Mouse (Mus musculus) frontal cortex, adult 2 months (tissue): Measurements from ENCODE around the gene Zfp322a. TPM values are rescaled to one million over a fixed set of nuclear protein-coding genes. Genes with fewer than 3 reads are reported as not detected.
"Not testable (repeated sequence)": the region's sequence is repeated elsewhere in the genome, so short reads cannot be mapped to it uniquely, and the experiment has no call there.

Source experiments
- DNase-seq, 2 experiments: peaks; one replicate each; pipeline ENCODE4 v3.0.0; 2022; ENCODE audit warnings: low spot score in 1 of 2; ENCODE audit errors: extremely low spot score in 1 of 2
- polyA plus RNA-seq: library from polyadenylated mRNA; depleted of rRNA; stranded (reverse); fragments of >200 nt; gene quantifications from 2 replicates; pipeline ENCODE4 v1.2.3, GENCODE M21; 2012; rRNA removed

Zfp322a gene
- polyA plus RNA-seq, 1 experiment, result 18.5 TPM

- not testable (repeated sequence) for DNase-seq
These were observed 14.5 kb downstream of the Zfp322a start for GRCm38 (mm10) chr13:23354541-23354940.

DNA sequence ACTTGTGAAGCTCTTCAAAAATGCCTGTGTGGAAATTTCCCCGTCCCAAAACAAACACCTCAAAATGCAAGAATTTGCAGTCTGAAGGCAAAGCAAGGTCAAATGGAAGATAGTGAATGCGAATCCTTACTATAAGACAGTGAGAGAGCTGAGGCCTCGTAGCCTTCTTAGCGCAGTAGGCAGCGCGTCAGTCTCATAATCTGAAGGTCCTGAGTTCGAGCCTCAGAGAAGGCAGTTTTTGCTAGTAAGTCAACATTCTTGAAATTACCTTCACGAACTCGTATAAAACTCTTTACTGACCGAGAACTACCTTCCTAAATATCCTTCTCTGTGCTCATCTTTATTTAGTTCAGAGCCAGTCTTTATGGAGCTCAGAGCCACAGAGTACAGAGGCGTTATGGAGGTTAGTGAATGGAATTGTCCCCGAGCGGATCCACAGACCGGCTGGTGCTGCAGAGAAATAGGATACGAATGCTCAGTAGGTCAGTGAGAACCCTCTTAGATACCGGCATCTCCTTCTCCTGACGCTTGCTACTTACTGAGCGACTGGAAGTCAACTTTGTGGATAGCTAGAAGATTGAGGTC, 51.6 kb downstream of the Zfp322a start:
- DNase-seq, result peak in 1 of 2 experiments; percentile 53

DNA sequence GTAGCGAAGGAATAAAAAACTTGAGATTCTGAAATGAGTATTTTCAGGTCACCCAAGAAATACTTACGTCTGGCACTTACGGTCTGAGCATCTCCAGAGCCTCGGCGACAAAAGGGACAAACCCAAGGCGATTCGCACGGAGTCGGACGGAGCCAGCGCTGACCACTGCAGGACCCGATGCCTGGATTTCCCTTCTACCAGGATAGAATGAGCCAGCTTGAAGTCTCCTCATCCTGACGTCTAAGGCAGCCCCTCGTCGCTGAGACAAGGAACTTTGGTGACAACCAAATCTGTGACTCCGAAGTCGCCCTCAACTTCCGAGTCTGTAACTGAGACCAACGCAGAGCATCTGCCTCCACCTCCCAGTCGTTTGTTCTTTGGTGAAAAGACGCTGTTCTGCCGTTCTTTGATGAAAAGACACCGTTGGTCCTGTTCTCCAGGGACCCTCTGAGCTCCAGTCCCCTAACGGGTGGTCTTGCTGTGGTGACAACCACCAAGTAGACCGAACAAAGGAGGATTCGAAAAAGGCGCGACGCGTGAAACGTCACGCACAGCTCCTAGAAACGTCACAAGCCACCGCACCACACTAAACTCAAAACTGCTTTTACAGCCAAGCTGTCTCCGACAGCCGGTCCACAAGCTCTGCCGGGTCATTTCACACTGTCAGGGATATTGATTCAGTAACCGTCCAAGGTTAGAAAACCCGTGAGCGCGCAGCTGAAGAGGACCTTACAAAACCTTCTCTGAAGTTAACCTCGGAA, 55.9 kb downstream of the Zfp322a start:
- no peak for DNase-seq

GRCm38 (mm10) chr13:23310036-23310435, 59.0 kb downstream of the Zfp322a start:
- DNase-seq, result no peak

- DNase-seq, result no peak
These were observed 59.5 kb downstream of the Zfp322a start for GRCm38 (mm10) chr13:23309495-23310011.

DNA sequence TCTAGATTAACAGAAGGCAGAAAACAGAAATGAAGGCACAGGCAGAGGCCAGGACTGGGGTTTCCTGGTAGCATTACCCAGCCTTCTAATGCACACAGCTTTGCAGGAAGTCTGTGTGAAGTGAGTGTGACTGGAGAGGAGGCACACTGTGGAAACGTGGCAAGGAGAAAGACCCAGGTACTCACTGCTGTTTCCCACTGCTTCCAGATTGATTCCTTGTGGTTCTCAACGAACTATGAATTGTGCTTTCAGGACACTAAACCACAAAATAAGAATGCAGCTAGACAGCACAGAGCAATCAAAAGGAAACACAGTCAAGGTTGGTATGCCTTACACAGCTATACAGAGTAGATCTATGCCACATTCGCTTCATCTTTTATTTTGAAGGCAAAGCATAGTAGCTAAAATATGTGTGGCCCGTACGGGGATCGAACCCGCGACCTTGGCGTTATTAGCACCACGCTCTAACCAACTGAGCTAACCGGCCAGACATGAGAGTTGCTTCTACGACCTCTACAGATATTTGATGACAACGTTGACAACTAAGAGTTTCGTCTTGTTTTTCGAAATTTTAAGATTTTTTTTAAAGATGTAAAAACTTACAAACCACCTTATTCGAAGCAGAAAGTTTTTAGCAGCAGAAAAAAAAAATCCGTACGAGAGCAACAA, 60.2 kb downstream of the Zfp322a start:
- DNase-seq, result peak in 1 of 2 experiments; percentile 71

DNA sequence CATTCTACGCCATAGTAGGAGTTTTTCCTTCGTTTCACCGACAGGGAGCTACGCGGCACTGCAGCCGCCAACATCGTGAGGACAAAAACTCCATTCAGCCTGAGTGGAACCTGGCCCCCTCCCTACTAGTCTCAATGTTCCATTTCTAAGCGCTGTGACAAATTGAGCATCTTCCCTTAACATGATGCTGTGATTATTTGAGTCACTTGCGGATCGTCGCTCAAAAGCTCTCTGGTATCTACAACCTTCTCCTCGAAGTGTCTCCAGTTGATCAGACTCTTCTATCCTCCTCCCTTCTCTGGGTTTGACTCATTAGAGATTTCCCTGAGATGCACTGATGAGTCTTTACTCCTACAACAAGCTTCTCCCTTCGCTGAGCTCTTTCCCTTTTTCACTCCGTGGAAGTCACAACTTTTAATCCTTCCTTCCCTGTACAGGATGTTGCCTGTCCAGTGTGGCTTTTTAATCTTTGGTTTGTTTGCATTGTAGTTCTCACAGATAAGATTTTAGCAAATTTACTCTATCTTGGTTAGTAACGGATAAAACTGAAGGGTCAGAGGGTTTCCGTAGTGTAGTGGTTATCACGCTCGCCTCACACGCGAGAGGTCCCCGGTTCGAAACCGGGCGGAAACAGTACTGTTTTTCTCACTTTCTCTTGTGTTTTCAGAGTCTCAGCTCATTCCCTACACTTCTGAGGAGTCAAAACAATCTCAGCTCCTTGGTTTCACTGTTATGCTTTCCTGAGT, 61.8 kb downstream of the Zfp322a start:
- peak in 1 of 2 experiments; percentile 74 for DNase-seq

- DNase-seq, result no peak
These were observed 62.3 kb downstream of the Zfp322a start for GRCm38 (mm10) chr13:23306707-23307068.

Other genes starting within 250 kb of the Zfp322a start
- not detected in 2 replicates for gene Vmn1r218, start 236.1 kb downstream of the Zfp322a start, polyA plus RNA-seq
- gene Vmn1r219, start 209.9 kb downstream of the Zfp322a start, polyA plus RNA-seq, result not detected in 2 replicates
- not detected in 2 replicates for gene Vmn1r220, start 181.2 kb downstream of the Zfp322a start, polyA plus RNA-seq
- gene Vmn1r221, start 155.1 kb downstream of the Zfp322a start, polyA plus RNA-seq, result not detected in 2 replicates
- gene Vmn1r222, start 133.3 kb downstream of the Zfp322a start, polyA plus RNA-seq, result not detected in 2 replicates
- gene Vmn1r223, start 122.1 kb downstream of the Zfp322a start, polyA plus RNA-seq, result not detected in 2 replicates
- gene Abt1, start 54.7 kb upstream of the Zfp322a start, polyA plus RNA-seq, result 7.6 TPM in 2 replicates
- 0.06 and 0.13 TPM in 2 replicates for gene Btn1a1, start 96.7 kb upstream of the Zfp322a start, polyA plus RNA-seq
- gene Btn2a2, start 119.6 kb upstream of the Zfp322a start, polyA plus RNA-seq, result 0.38 and 0.46 TPM in 2 replicates
- 26.6 and 33.5 TPM in 2 replicates for gene Hist1h4h, start 161.8 kb upstream of the Zfp322a start, polyA plus RNA-seq
- 3.9 and 9.2 TPM in 2 replicates for gene Hist1h2af, start 164.7 kb upstream of the Zfp322a start, polyA plus RNA-seq
- 0.46 and 0.82 TPM in 2 replicates for gene Hist1h3g, start 166.2 kb upstream of the Zfp322a start, polyA plus RNA-seq
- gene Hist1h2bh, start 174.2 kb upstream of the Zfp322a start, polyA plus RNA-seq, result 0.15 and 0.44 TPM in 2 replicates
- 0.22 and 0.59 TPM in 2 replicates for gene Hist1h3f, start 174.8 kb upstream of the Zfp322a start, polyA plus RNA-seq
- 2.8 and 3.7 TPM in 2 replicates for gene Hist1h4f, start 182.4 kb upstream of the Zfp322a start, polyA plus RNA-seq
- gene Hist1h1d, start 184.1 kb upstream of the Zfp322a start, polyA plus RNA-seq, result 0.14 and 0.19 TPM in 2 replicates
- gene Hist1h3e, start 193.2 kb upstream of the Zfp322a start, polyA plus RNA-seq, result 2.2 and 3.3 TPM in 2 replicates
- 0.56 and 1.7 TPM in 2 replicates for gene Hist1h2ae, start 202.0 kb upstream of the Zfp322a start, polyA plus RNA-seq
- gene Hist1h2bg, start 202.2 kb upstream of the Zfp322a start, polyA plus RNA-seq, result 9.7 and 10.4 TPM in 2 replicates
- 0.80 and 1.6 TPM in 2 replicates for gene Hist1h2bf, start 205.0 kb upstream of the Zfp322a start, polyA plus RNA-seq
- 1.6 and 1.9 TPM in 2 replicates for gene Hist1h2ad, start 205.2 kb upstream of the Zfp322a start, polyA plus RNA-seq
- gene Hist1h3d, start 206.6 kb upstream of the Zfp322a start, polyA plus RNA-seq, result 2.8 and 3.4 TPM in 2 replicates
- gene Hist1h4d, start 212.4 kb upstream of the Zfp322a start, polyA plus RNA-seq, result 3.4 and 4.3 TPM in 2 replicates